Mouse (Mus musculus) layer of hippocampus, adult 9-10 months (tissue): Measurements from ENCODE around the gene Cirbp.
"Not testable (repeated sequence)": the region's sequence is repeated elsewhere in the genome, so short reads cannot be mapped to it uniquely, and the experiment has no call there.

Experiments
- DNase-seq: peaks from one replicate; pipeline ENCODE4 v3.0.0; 2022; ENCODE audit warnings: low spot score

The Cirbp gene

DNA sequence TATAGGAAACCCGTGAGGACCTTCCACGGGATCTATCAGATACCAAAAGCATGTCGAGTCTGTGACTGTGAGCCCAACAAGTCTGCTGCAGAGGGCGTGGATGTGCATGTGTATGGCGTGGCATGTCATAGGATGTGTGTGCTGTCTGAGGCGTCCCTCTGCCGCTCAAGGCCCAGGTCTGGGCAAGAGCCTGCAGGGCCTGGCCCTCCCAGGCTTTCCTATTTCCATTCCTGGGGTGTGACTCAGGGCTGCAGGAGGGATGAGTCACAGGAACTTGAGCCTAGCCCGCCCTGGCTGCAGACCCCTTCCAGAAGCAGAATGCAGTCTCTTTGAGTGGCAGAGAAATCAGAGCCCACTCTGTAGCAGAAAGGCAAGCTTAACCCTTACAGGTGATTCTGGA, 2.1 kb upstream of the Cirbp start:
- no peak for DNase-seq

- DNase-seq = no peak
These were observed 1.4 kb upstream of the Cirbp start for GRCm38 (mm10) chr10:80164161-80164997.

- DNase-seq = peak; percentile 98
These were observed 814 bp upstream of the Cirbp start for GRCm38 (mm10) chr10:80164998-80165344.

DNA sequence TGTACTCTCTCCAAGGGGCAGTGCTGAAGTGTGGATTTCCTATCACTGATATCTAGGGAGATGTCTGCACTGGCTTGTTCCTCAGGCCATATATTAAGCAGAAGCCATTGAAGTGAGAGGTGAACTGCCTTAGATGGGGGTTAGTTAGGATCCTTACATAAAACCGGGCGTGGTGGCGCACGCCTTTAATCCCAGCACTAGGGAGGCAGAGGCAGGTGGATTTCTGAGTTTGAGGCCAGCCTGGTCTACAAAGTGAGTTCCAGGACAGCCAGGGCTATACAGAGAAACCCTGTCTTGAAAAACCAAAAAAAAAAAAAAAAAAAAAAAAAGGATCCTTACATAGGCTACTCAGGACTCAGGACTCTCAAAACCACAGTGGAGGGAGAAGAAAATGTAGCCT, 351 bp downstream of the Cirbp start:
- DNase-seq = not testable (repeated sequence)

DNA sequence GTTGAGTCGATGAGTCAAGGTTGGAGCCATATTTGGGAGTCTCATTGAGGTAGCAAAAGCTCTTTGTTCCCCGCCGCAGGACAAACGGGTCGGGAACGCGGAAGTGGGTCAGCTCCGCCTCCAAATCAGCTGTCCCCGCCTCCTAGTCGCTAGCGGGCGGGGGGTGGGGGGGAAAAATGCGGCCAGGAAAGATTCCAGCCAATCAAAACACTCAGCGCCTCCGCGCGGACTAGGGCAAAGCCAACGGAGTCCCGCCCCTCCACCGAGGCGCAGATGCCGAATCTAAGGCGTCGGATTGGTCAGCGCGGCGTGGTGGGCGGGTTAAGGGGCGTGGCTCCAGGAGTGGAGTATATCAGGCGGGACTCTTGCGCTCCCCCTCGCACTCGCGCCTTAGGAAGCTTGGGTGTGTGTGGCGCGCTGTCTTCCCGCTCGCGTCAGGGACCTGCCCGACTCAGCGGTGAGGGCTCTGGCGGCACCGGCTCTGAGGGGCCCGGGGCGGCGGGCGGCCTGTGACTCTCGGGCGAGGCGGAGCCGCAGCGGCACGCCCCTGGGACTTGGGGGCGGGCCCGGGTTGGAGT, 1.8 kb downstream of the Cirbp start:
- peak; percentile 95 for DNase-seq

- DNase-seq = no peak
These were observed 2.4 kb downstream of the Cirbp start for GRCm38 (mm10) chr10:80168038-80168661.

DNA sequence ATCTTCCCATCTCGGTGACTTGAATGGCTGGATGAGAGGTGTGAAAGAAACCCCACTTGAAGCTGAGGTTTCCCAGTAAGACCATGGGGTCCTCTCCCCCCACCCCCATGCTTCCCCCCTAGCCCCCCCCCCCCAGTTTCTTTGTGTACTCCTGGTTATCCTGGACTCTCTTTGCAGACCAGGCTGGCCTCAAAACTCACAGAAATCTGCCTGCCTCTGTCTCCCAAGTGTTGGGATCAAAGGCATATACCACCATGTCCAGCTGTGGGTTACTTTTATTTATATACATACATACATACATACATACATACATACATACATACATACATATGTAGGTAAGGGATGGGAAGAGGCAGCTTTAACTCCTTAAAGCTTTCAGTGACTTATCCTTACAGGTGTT, 3.3 kb downstream of the Cirbp start:
- DNase-seq = no peak

DNA sequence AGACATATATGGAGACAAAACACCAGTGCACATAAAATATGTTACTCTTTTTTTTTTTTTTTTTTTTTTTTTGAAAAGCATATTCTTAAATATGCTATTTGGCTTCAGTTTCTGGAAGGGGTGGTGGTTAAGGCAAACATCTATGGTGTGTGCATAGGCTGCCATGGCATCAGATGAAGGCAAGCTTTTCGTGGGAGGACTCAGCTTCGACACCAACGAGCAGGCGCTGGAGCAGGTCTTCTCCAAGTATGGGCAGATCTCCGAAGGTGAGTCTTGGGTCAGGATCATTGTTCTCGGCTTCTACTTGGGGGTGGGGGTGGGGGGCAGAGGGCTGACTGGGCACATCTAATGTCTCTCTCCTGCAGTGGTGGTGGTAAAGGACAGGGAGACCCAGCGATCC, 3.9 kb downstream of the Cirbp start:
- DNase-seq = no peak

- DNase-seq = no peak
These were observed 4.3 kb downstream of the Cirbp start for GRCm38 (mm10) chr10:80170052-80170451.

GRCm38 (mm10) chr10:80170601-80171021, 4.8 kb downstream of the Cirbp start:
- DNase-seq = no peak

DNA sequence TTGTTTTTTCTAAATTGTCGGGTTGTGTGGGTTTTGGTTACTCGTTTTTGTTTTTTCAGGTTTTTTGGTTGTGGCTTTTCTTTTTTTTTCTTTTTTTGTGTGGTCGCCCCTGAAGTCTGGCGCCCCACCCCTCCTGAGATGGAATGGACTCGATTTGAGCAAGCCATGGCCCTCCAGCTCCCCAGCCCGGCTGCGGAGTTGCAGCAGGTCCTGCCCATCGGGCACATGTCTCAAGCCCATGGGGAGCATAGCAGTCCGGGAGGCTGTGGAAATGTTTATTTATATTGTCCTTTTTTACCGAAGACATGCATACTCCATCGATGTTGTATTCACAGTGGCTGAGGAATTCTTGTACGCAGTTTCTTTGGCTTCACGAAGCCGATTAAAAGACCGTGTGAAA, 5.5 kb downstream of the Cirbp start:
- DNase-seq = no peak

DNA sequence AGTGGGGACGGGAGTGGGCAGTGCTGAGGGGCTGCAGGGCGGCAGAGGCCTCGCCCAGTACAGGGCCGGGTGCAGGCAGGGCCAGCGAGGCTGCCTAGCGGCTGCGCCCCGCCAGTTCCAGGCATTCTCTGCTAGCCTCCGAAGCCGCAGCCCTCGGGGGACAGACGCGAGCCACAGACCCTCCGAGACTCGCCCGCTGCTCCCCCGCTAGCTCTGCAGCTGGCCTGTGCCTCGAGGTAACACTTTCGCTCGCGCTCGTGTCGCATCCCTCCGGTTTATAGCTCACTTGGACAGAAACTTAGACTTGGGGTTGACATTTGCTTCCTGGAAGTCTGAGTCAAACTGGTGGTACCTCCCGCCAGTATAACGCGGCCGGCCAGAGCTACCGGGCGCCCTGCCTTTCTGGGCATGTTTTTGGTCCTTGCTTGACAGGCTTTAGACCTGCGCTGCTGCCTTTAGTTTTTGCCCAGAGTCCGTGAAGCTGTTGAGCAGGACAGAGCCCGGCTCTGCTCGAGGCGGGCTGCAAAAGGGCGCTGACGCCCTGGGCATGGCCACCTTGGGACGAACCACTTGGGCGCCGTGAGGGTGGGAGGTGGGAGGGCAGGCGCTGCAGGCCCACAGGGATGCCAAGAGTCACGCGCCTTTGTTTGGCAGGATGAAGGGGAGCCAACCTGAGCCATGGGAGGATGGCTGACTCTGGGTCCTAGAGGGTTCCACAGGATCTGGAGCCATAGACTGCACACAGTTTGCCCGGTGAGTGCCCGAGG, 6.2 kb downstream of the Cirbp start:
- no peak for DNase-seq

DNA sequence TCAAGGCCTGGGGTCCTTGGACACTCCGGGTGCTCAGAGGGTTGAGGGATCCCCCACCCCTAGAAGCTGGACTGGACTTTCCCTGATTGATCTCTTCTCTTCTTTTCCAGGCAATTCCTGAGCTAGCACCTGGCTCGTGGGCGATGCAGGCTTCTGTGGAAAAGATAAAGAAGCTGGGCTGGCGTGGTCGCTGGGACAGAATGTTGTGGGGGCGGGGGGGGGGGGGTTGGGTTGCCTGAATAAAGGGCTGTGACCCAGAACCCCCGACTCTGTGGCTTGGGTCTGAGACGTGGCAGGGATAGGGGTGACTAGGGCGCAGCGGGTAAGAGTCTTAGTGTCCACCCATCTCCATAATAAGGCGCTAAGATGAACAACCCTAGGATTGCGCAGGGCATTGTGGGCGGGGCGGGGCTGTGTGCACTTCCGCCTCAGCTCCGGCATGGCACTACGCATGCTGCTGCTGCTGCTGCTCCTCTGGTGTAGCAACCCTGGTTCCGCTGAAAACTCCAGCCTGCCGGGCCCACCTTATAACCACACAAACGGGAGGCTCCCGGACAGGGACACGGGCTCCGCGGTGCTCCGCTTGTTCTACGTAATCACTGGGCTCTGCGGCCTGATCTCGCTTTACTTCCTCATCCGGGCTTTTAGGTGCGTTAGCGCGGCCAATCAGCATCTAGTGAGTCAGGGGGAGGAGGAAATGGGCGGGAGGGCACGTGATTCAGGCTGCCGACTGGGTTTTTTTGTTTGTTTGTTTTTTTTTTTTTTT, 6.9 kb downstream of the Cirbp start, which contains the start of gene 1600002K03Rik:
1600002K03Rik (plus strand) TSS at position 418 of the 766 bp plus-strand sequence.
- DNase-seq = peak; percentile 94

- no peak for DNase-seq
These were observed 7.6 kb downstream of the Cirbp start for GRCm38 (mm10) chr10:80173358-80173757.

DNA sequence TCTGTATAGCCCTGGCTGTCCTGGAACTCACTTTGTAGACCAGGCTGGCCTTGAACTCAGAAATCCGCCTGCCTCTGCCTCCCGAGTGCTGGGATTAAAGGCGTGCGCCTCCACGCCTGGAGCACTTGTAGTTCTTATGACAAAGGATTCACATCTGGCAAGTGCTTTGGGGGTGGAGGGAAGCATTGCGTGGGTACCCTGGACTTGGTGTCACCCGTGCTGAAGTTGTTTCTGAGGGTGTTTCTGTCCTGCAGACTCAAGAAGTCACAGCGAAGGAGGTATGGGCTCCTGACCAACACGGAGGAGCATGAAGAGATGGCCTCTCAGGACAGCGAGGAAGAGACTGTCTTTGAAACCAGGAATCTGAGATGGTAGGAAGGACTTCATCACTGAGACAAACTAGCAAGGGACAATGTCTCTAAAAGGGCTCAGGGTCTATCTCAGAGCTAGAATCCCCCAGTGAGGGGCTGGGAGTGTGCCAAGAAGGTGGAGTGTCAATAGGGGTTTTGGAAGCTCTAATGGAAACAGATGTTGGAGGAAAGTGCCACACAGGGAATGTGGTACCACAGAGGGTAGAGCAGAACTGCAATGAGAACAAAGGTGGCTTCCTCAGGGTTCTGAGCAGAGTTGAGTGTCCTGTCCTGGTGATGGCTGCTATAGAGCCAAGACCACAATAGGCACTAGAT, 8.3 kb downstream of the Cirbp start:
- no peak for DNase-seq

DNA sequence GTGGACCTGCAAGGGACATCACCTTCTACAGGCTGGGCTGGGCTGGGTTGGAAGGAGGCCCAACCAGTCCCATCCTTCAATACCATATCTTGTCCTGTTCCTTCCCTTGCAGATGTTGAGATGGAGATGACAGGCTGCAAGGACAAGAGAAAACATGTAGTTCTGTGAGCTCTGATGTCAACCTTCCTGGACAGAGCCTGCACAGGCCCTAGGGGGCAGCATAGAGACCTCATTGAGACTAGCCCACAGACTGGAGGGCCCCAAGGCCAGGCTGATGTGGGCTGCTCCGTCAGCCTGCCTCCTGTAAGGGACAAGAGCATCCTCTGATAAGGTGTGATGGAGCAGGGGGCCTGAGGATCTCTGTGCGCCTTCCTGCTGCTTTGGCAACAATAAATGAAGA, 8.9 kb downstream of the Cirbp start:
- DNase-seq = no peak

DNA sequence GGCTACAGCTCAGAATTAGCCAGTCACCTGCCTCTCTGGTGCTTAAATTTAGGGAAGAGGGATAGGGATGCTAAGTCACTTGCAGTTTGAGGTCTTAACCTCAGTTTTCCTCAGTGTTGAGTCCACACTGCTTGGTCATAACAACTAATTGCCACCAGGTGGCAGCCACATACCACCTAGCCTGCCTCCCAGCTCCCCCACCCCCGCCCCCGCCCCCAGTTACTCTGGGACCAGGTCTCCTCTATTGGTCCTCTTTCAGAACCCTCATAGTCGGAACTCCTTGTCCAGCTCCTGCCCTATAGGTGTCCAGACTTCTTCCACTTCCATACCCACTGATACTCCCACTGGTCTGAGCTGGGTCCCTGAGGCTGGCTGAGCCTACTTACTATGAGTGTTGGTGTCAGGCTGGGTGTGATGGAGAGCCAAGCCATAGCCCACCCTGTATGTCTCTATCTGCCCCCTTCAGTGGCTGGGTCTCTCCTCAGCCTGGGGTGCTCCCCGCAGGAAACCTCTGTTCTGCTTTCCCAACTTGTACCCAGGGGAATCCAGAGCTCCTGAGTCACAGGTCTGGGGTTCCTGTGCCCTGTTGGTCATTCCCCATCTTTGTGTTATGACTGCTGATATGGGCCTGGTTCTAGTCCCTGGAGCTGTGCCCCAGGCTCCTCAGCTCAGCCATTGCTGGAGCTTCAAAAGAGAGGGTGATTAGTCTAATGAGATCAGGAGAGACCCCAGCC, 9.9 kb downstream of the Cirbp start:
- no peak for DNase-seq

DNA sequence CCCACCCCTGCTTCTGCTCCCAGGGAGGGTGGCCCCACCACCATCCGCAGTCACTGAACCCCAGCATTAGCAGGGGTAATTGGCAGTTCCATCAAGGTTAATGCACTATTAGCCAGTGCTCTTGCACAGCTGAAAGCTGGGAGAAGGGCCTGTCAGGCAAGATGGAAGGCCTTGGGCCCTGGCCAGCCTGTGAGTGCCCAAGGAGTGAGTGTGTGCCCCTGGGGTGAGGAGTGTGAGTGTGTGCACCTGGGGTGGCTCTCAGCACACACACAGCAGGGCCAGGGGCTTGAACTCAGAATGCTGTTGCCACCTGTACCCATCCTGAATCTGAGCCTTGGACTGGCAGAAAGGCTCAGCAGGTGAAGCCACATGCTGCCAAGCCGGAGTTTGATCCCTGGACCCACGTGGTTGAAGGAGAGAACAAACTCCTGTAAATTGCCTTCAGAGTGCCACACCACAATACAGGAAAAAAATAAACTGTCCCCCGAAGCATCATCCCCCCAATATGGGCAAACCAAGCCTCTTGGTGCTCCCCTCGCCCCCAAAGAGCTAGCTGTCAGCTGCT, 10.6 kb downstream of the Cirbp start:
- no peak for DNase-seq

- no peak for DNase-seq
These were observed 11.9 kb downstream of the Cirbp start for GRCm38 (mm10) chr10:80177441-80178279.
